Mouse (Mus musculus) MEL (cell line): ENCODE results near the gene Decr2.

Experiments used
- CHD1 ChIP-seq: IDR thresholded peaks from 2 replicates; pipeline ENCODE4 v1.6.1; 2012; ENCODE audit warnings: low read depth, mild to moderate bottlenecking, inconsistent platforms, low read length, improper control_type of control experiment
- CTCF ChIP-seq, 3 experiments: IDR thresholded peaks in 2 of 3; conservative IDR thresholded peaks in 1 of 3; 2 replicates each; pipeline ENCODE4 v1.5.1; 2011 to 2012; ENCODE audit warnings: low read length in 3 of 3, low read depth in 2 of 3, mild to moderate bottlenecking in 2 of 3, improper control_type of control experiment in 1 of 3, inconsistent platforms in 1 of 3, mixed read lengths in 1 of 3, moderate library complexity in 1 of 3; ENCODE audit not compliant: control insufficient read depth in 1 of 3, insufficient read depth in 1 of 3, poor library complexity in 1 of 3, severe bottlenecking in 1 of 3
- EP300 ChIP-seq, 2 experiments: IDR thresholded peaks; 2 replicates each; pipeline ENCODE4 v1.6.1; 2011; ENCODE audit warnings: improper control_type of control experiment in 2 of 2, low read length in 2 of 2, low read depth in 1 of 2, mild to moderate bottlenecking in 1 of 2
- ETS1 ChIP-seq: IDR thresholded peaks from 2 replicates; pipeline ENCODE4 v1.6.1; 2012; ENCODE audit warnings: low read depth, mild to moderate bottlenecking, inconsistent platforms, low read length, improper control_type of control experiment, moderate library complexity
- JUND ChIP-seq: IDR thresholded peaks from 2 replicates; pipeline ENCODE4 v1.6.1; 2011; ENCODE audit warnings: low read depth, mild to moderate bottlenecking, improper control_type of control experiment, low read length
- POLR2A ChIP-seq, 2 experiments: IDR thresholded peaks; 2 replicates each; pipeline ENCODE4 v1.6.1; 2011 to 2012; ENCODE audit warnings: low read length in 2 of 2, mild to moderate bottlenecking in 2 of 2, control low read depth in 1 of 2, improper control_type of control experiment in 1 of 2, low read depth in 1 of 2, moderate library complexity in 1 of 2; ENCODE audit not compliant: control insufficient read depth in 1 of 2, insufficient read depth in 1 of 2, poor library complexity in 1 of 2
- SMC3 ChIP-seq: IDR thresholded peaks from 2 replicates; pipeline ENCODE4 v1.6.1; 2011; ENCODE audit warnings: low read depth, low read length, improper control_type of control experiment
- TAL1 ChIP-seq: IDR thresholded peaks from 2 replicates; pipeline ENCODE4 v1.6.1; 2012; ENCODE audit warnings: mild to moderate bottlenecking, inconsistent platforms, low read length, moderate library complexity, mixed read lengths

GRCm38 (mm10) chr17:26042599-26043248, 47.4 kb downstream of the Decr2 start:
- TF ChIP-seq POLR2A (IDR thresholded peaks at IDR 0.05; ENCODE audit: control insufficient read depth in 1 of 2, insufficient read depth in 1 of 2, low read depth in 1 of 2, low read length in 2 of 2, poor library complexity in 1 of 2) (no peak), SMC3 (no peak), ETS1 (no peak), EP300 (IDR thresholded peaks at IDR 0.05; ENCODE audit: low read depth in 1 of 2, low read length in 2 of 2) (no peak), JUND (no peak), CHD1 (no peak), CTCF (IDR thresholded peaks at IDR 0.05 in 2 of 3, conservative IDR thresholded peaks at IDR 0.05 in 1 of 3; ENCODE audit: control insufficient read depth in 1 of 3, insufficient read depth in 1 of 3, low read depth in 2 of 3, low read length in 3 of 3, poor library complexity in 1 of 3, severe bottlenecking in 1 of 3) (no peak), TAL1 (no peak)
